Mouse (Mus musculus) intestine, embryonic 14.5 days (tissue): Measurements from ENCODE around the gene Tent5a. TPM values are rescaled to one million over a fixed set of nuclear protein-coding genes. Genes with fewer than 3 reads are reported as not detected.

Source experiments
- polyA plus RNA-seq: library from polyadenylated mRNA; unstranded; fragments of >200 nt; fragmentation: Nextera tagmentation; extraction: Ambion mirVana; gene quantifications from 2 replicates; pipeline ENCODE4 v1.2.1, GENCODE M21; 2014

The Tent5a gene
- polyA plus RNA-seq, 1 experiment from 2014 or later: 14.1 TPM

Other genes starting within 250 kb of the Tent5a start
- not detected in 2 replicates for gene Gm11114, start 14.6 kb downstream of the Tent5a start, polyA plus RNA-seq